Mouse (Mus musculus) layer of hippocampus, postnatal 25 days (tissue): Measurements from ENCODE around the gene Zfp493. TPM values are rescaled to one million over a fixed set of nuclear protein-coding genes. Genes with fewer than 3 reads are reported as not detected.

Experiments
- total RNA-seq, 2 experiments: library from RNA; stranded (reverse); gene quantifications; 2 replicates each; pipeline ENCODE4 v1.2.3; 2021

Zfp493 gene
- total RNA-seq, 2 experiments from 2014 or later = 4.5 to 7.1 TPM

Other genes with a start within 250 kb of the Zfp493 start
- 10 to 100 TPM in 1 of 2 experiments, 1 to 10 TPM in 1; 9.7 to 11.4 TPM for gene Zfp748, start 225.9 kb upstream of the Zfp493 start, total RNA-seq
- 1 to 10 TPM; 8.6 to 8.7 TPM for gene Zfp729b, start 170.0 kb upstream of the Zfp493 start, total RNA-seq
- 1 to 10 TPM; 1.3 to 2.6 TPM for gene Gm49345, start 141.9 kb upstream of the Zfp493 start, total RNA-seq
- 1 to 10 TPM; 8.4 to 9.7 TPM for gene Zfp729a, start 141.9 kb upstream of the Zfp493 start, total RNA-seq
- gene Zfp738, start 92.6 kb upstream of the Zfp493 start, total RNA-seq = 10 to 100 TPM; 18.5 to 25.1 TPM
- gene Zfp65, start 50.5 kb upstream of the Zfp493 start, total RNA-seq = 10 to 100 TPM; 14.7 to 15.1 TPM
- gene Zfp85, start 24.5 kb upstream of the Zfp493 start, total RNA-seq = 1 to 10 TPM; 6.2 to 6.6 TPM
- gene Zfp273, start 34.0 kb downstream of the Zfp493 start, total RNA-seq = 1 to 10 TPM; 7.2 to 7.7 TPM
- 1 to 10 TPM; 6.3 to 8.4 TPM for gene Gm10037, start 51.4 kb downstream of the Zfp493 start, total RNA-seq
- gene BC048507, start 83.6 kb downstream of the Zfp493 start, total RNA-seq = not detected